Mouse (Mus musculus): ENCODE measurements at regions not wholly inside any gene's neighbourhood (a gene's known extent, or its start where the extent isn't known, plus 50 kb on each side); places are given as distances from the start of the nearest gene placed in this dataset.

DNA sequence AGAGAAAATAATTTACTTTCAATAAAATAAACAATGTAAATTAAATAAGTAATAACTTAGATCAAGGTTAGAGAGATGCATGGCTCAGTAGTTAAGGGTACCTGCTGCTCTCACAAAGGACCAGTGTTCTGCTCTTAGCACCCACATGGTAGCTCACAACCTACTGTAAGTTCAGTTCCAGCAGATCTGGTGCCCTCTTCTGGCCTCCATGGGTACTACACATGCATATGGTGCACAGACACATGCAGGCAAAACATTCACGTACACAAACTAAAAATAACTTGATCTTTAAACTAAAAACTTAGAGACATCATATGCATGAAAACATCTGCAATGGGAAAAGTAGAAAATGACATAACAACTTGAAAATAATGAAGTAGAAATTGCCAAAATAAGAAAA is 184.2 kb upstream of the Ank start:
- DNase-seq = no peak

DNA sequence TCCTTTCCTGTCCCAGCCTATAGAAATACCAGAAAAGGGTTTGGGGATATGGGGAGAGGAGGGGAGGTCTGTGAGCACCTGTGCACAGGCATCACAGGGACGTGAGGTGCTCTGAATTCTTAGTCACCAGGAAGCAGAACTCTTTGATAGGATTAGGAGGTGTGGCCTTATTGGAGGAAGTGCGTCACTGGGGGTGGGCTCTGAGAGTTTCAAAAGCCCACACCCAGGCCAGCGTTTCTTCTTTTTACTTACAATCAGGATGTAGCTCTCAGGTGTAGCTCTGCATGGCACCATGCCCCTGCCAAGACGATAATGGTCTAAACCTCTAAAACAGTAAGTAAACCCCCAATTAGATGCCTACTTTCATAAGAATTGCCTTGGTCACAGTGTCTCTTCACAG is 162.6 kb upstream of the Ank start:
- DNase-seq = no peak

DNA sequence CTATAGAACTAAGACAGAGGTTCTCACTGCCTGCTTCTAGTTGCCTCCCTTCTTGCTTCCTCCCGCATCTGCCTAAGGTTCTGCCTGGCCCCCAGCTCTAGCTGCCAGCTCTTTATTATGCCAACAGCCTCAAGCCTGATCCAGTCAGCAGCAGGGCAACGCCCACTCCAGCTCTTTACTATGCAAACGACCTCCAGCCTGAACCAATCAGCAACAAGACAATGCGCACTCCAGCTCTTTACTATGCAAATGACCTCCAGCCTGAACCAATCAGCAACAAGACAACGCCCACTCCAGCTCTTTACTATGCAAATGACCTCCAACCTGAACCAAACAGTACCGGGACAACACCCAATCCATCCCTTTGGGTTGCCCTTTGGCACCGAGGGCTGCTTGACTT is 162.2 kb upstream of the Ank start:
- DNase-seq = no peak

DNA sequence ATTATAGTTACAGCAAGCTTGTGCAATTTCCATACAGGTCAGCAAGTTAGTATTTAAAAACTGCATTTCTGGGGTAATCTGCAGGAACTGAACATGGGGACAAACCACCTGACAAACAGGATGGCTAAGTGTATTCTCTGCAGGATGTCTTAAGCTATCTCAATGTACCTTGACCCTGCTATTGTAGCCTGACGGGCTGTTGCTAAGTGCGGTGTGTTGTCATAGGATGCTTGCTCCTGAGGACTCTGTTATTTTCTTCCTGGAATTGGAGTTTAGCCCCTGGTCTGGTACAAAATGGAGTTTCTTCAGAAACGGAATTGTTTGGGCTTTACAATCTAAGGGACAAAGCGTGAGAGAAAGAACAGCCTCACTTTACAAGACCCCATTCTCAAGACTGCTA is 161.4 kb upstream of the Ank start:
- no peak for DNase-seq

DNA sequence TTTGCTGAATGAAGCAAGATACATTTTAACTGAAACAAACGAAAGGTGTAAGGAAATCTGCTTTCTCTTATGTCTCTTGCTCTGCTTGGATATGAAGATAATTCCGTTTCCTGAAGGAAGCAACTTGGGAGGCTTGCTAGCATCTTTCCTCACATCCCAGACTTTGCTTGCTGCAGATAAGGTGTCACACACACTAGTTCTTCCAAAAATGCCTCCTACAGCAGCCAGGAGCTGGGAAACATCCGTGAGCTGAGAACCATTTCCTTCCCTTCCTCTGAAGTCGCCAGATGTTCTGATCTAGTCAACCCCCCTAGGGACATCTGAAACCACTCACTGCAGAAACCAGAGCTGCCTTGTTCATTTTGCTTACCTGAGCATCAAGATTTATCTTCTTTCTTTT is 157.8 kb upstream of the Ank start:
- DNase-seq = no peak

DNA sequence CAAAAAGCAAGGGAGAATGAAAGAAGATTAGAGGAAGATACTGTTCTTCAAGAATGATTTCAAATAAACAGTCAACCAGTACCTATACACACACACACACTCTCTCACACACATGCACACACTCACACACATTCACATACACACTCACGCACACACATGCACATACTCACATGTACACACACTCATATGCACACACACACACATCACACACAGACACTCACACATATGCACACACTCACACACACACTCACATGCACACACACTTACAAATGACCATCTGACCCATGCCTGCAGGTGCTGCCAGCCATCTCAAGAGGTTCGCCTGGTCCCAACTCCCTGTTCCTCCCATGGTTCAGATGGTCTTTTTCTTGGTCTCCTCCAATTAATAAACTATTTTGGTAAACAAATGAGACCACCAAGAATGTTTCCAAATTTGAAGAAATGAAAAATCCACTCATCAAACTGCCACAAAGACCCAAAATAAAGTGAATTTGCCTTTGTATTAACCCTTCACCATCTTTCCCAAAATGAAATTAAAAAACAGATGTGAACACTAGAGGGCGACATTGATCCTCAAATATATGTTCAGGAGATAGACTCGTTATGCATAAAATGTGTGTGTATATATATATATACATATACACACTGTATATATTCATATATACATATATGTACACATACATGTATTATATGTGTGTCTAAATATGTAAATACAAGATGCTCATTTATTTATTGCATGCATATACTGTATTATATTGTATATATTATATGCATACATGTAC is 150.3 kb upstream of the Ank start:
- peak; percentile 23 for DNase-seq

DNA sequence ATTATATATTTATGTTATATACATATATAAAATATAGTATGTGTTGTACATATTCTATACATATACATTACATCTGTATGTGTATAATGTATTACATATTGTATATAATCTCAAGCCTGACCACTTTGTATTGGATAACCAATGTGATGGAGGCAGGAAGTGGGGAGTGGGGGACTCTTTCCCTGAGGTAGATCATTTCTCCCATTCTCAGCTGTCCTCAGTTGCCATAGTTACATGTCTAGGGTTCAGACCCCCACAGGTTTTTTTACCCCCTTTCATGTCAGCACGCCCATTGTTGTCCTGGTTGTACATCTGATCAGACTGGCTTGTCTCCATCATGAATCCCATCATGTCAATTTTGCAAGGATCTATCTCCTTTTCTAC is 149.7 kb upstream of the Ank start:
- no peak for DNase-seq

DNA sequence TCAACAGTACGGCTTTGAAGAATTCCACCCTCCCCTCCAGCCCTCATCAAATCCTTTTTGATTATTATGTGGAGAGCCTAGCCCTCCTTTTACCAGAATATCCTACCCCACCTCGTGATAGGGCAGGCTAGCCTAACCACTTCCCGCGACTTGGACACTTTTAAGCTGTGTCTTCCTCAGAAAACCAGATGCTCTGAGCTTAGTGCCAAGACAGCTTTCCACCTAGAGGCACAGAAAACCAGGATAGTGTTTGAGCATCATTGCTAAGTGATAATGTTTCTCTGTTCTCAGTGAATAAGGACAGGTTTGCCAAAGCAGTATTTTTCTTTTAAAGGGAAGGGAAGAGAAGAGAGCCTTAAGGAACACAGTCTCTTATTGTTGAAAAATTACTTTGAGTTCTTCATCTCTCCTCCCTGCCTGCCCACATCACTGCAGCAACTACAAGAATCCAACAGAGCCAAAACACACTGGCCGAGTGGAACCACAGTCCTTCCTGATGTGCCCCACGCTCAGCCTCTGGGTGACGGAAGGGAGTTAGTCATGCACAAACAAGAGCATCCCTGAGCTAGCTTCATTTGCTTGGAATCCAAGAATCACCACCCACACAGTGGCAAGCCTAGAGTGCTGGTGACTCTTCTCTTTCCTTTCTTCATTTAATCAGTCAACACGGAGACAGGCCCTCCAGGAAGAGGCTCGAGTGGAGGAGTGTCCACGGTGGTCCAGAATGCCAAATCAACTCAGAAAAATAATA is 144.4 kb upstream of the Ank start:
- DNase-seq = no peak

DNA sequence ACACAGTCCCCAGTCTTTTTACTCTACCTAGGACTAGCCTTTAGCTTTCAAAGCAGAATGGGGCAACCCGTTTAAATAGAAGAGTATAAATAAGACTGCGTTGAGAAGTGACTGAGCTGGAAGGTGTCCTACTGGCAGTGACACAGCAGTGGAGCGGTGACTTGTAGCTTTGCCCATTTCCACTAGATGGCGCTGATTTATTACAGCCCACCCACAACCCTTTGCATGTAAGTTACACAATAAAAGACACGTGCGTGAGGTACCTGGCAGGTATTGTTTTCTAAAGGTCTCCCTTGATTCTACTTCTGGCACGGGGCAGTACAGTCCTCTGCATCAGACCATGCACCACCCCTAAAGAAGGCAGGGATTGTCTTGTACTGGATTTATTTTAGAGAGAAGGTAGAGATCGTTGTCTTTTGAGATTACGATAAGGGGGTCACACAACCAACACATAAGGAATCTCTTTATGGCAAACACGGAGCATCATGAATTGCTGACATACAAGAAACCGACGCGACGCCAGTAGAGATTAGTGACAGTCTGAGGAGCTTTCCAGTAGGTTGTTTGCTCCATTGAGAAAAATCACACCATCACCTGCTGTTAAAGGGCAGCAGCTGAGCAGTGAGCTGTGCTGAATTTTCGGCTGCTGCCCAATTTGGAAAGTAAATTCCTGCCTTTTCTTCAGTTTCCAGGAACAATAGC is 140.5 kb upstream of the Ank start:
- DNase-seq = peak; percentile 70

DNA sequence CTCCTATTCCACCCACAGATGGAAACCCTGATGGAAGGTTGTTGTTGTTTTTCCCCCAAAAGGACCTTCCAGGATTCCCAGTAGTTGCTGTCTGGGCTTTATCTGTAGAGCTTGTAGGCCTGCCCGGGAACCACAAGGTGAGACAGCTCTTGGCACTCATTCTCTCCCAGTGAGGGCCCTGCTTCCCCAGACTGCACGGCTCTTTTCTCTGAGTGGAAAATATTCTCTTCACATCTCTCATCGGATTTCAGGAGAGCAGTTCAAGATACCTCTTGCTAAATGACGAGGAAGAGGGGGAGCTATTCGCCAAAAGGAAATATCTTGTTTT is 140.0 kb upstream of the Ank start:
- DNase-seq = no peak

DNA sequence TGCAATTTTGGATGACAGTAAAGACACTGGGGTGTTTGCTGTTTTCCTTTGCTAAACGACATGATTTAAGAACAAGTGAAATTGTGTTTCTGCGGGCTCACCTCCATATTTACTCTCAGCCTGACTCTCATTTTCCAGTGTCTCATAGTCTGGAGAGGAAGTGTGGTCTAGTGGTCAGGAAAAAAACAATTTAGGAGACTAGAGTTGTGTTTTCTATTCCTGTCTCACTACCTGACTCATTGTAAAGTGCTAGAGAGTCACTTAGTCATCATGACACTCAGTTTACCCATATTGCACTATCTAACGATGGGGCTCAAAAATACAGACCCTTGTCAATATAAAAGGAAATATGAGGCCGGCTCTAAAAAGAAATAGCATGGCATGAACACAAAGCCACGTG is 138.7 kb upstream of the Ank start:
- no peak for DNase-seq

DNA sequence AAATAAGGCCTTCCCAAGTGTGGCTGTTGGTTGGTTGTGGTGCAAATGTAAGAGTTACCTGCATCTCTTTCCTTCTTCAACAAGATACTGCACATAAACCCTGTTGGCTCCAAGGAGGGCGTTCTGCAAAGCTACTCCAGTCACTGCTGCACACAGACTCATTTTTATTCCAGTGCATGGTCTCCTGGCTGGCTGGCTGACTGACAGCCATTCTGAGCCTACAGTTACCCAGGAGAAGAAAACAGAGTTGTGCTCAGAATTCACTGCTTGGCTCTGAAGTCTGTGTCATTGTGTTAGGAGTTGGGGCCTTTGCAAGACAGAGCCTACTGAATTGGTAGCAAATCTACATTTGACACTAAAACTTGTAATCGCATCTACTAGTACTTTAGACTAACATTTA is 138.0 kb upstream of the Ank start:
- no peak for DNase-seq

DNA sequence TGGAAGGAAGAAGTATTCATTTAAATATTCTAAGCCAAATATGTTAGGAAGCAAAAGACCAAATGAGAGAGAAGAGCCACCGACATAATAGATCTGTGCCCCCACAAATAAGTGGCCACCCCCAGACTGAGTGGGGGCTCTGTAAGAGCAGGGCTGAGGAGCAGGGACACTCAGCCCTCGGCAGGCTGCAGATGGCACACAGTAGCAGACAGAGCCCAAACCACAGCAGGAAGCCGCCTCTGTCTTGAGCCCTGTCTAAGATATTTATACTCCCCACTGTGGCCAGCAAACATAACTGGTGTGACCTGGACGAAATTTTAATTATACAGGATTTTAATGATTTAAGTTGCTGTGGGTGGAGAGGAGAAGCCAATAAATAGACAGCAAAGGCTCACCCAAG is 126.4 kb upstream of the Ank start:
- no peak for DNase-seq

DNA sequence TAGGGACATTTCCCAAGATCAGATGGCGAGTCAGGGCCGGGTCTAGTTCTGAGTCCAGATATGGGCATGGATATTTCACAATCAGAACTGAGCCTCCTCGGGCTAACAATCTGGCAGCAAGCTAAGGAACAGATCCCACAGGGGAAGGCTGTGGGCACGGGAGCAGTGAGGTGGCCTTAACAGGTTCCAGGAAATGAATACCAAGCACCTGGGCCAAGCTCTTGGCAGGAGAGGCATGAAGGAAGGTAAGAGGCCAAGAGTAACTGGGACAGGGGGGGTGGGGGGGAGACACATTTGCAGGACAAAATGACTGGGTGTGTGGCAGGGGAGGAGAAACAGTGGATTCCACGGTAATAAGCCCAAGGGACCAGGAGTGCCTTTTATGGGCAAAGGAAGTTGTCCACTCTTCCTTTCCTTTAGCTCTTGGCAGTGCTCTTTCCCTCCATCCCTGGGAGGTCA is 124.9 kb upstream of the Ank start:
- DNase-seq = peak; percentile 3

DNA sequence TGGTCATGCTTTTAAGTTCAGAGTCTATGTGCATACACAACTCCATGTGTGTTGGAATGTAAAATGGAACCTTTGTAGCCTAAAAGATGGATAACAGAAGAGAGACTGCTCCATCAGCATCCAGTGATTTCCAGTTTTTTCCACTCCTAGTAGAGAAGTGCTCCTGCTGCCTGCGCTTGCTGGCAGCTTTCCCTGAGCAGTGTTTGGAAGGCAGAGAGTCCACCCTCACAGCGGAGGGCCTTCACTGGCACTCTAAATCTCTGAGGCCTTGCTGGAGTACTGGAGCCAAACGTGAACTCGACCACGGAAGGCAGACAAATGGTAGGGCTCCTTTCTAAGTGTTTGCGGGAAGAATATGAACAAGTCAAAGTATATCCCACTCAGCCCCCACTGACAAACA is 108.0 kb upstream of the Ank start:
- no peak for DNase-seq

DNA sequence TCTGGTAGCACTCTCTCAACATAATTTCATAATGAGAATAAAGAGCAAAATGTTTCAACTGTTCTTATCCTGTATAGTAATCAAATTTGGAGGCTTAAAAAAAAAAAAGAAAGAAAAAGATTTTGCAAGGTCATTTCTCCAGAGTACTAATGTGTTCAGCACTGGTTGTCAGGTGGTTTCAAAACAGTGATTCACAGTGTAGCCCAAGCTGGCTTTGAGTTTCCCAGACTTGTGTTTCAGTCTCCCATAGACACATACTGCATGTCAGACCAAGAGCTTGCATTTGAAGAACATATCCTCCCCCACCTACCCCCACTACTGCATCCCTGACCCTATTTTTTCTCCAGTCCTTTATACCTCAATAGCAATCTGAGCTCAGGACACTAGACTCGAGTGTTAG is 107.2 kb upstream of the Ank start:
- no peak for DNase-seq

DNA sequence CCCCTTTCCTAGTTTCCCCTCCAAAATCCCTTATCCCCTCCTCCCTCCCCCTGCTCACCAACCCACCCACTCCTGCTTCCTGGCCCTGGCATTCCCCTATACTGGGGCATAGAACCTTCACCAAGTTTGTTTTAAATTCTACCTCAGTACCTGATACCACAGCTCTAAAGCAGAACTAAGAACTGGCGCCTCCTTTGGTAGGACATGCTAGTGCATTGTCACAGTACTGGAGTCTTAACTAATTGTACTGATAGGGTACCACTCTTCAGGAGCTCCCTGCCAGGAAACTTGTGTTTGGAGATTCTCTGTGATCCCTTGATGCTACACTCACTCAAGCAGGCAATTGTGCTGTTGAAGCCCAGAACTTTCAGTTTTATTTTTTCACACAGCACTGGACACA is 92.0 kb upstream of the Ank start:
- no peak for DNase-seq

DNA sequence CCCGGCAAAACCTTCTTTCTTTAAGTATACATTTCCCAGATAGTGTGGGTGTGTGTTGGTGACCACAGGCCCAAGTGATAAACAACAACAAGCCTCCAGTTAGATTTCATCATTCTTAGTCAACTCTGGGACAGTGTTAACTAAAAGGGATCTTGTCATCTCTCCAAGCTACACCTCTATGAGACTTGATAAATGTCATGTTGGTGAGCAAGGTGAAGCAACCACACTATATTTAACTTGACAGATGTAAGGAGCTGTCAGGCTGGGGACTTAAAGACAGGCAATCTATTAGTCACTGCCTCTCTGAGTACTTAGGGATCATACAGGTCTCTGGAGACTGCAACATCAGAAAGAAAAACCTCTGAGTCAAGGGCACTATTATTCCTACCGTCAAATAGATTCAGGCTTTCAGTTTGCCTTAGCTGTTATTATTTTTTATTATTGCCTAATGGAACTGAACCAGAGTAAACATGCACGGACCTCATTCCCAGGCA is 87.8 kb upstream of the Ank start:
- no peak for DNase-seq

DNA sequence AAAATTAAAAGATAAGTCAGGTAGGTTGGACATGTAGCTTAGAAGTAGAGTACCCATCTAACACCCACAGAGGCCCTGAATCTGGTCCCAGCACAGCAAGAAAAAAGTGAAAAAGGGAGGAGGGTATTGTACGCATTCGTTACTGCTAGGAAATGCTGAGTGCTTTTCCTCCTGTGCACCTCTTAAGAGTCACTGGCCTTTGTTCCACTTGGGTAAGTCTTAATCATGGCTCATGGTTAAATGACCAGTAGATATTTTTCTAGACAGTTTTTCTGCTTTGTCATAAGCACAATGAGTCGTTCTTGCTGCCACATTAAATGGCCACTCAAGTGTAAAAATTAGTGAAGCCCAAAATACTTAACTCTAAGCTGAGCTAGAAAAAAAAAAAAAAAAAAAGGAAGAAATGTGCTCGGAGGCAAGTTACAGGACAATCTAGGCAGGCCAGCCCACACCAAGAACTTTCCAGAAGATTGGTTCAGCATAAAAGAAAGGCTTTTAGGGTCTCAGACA is 86.0 kb upstream of the Ank start:
- DNase-seq = peak; percentile 9

DNA sequence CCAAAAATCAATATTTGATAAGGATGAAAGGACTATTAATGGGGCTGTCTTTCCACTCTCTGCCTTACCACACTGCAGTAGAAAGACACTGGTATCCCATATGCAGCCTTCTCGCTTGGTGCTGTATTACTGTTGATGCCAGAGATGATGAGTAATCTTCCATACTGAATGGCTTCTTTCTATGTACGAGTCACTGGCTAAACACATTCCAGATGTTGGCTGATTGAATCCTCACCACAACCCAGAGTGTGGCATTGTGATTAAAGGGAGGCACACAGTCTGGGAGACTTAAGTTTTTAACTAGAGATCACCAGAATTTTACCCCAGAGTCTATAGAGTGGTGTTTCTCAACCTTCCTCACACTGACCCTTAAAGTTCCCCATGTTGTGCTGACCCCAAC is 84.9 kb upstream of the Ank start:
- DNase-seq = no peak

DNA sequence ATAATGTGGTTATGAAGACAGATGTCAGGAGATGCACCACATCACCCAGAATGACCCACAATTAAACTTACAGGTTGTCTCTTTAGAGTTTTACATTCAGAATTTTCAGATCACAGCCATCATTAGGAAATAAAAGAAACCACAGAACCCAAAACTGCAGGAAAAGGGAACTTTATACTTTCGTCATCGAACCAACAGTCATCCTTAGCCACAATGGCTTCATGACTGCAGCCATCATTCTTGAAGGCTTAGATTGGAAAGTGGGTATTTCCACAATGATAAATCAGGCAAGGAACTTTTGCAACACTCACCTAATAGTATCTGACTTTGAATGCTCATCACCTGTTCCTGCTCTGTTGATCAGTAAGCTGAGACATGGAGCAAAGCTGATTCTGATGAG is 75.9 kb upstream of the Ank start:
- DNase-seq = no peak

DNA sequence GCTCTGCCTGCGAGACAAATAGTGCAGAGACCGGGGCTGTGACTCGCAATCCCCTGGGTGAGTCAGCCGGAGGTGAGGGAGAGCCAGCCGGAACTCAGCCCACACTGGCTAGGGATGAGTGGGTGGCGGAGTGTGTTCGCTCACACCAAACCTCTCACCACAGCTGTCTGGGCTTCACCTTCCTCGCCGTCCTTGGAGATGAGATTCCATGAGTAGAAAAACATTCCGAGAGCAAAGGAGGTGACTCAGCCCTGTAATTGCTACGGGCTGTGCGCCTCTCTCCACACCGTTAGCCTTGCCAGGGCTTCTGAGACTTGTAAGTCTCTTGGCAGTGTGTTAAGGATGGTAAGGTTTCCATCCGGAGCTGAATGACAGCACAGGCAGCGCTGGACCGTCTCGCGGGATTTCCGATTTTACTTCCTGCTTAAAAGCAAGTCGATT is 60.7 kb upstream of the Ank start:
- no peak for DNase-seq

DNA sequence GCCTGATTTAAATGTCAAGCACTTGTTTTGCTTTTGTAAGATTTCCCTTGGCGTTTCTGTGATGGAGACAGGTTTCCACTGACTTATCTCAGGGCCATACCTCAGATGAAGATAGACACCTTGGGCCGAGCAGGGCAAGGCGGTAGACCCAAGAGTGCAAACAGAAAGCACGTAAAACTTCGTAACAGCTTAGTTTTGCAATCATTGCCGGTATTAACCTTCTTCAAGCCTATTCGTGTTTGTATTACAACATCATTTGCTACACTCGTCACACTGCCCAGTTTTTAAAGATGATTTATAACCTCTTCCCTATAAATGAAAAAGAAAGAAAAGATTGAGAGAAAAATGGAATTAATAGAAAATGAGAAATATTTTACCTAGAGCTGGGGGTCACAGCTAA is 56.6 kb upstream of the Ank start:
- DNase-seq = no peak

DNA sequence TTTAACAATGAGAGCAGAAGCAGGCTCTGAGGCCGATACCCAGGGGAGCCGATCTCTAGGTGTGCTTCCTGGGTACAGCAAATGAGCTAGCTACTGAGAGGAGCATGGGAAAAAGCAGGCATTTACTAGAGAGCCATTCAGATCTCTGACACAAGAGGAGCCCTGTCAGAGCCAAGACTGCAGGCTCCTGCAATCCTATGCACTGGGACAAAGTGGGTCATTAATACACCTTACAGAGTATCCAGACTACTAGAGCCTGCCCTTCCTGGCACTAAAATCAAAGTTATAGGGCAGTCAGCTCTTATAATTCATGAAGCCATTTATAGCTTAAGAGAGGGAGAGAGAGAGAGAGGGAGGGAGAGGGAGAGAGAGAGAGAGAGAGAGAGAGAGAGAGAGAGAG is 54.2 kb upstream of the Ank start:
- no peak for DNase-seq

All from kidney, adult 9 months (tissue).